Mouse (Mus musculus): ENCODE data around the gene Gm28048.

- TF ChIP-seq CTCF (IDR thresholded peaks at IDR 0.05; ENCODE audit: extremely low read depth, insufficient read depth, insufficient read length, insufficient replicate concordance): no peak
- no peak for TF ChIP-seq POLR2A (IDR thresholded peaks at IDR 0.05; ENCODE audit: low read depth, low read length)
Measured at GRCm38 (mm10) chr11:22858441-22859300, 123.2 kb downstream of the Gm28048 start.
